Mouse (Mus musculus): ENCODE data around the gene Ciz1. TPM values are rescaled to one million over a fixed set of nuclear protein-coding genes. Genes with fewer than 3 reads are reported as not detected.

Gene Ciz1
- total RNA-seq, 1 experiment from 2014 or later, result 120 TPM

DNA sequence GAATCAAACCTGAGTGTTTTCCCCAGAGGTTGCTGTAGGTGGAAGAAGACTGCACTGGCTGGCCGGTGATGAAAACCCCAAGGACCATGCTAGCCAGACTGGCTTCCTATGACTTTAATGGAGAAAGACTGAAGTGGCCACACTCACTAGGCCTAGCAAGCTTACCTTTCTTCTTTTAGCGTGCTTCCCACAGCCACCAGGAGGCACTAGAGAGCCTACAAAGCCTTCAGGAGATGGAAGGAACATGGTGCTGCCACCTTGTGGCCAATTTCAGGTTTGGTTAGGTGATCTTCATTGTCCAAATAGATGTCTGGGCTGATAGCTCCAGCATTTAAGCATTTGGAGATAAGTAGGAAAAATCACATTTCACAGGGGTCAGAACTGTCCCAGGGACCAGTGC is 52.5 kb downstream of the Ciz1 start:
- ATAC-seq (ENCODE audit: extremely low read depth, insufficient number of reproducible peaks, low FRiP score, poor library complexity, severe bottlenecking), result peak; percentile 95

DNA sequence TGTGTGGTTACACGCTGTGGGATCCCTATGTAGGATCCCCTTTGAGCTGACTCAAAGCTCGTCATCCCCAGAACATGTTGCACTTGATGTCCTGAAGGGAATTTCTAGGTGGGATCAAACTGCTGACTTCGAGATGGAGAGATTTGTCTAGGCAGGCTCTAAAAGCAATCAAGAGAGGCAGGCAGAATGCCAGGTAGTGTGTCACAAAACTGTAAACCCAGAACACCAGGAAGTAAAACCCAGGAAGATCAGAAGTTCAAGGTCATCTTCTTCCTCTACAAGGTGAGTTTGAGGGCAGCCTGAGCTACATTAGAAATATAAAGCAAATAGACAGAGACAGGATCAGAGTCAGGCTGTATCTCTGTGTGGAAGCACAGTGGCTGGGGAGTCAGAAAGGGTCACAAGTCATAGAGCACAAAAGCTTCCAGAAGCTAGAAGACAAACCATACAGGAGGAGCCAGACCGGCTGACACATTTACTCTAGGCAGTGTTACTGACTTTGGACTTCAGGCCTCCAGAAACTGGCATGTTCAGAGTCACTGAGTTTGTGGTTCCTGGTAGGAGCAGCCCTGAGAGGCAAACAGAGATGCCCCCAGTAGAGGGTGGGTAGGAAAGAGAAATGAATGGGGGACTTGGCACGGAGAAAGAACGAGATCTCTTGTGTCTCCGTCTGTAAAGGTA is 55.2 kb downstream of the Ciz1 start:
- no peak for ATAC-seq (ENCODE audit: extremely low read depth, insufficient number of reproducible peaks, low FRiP score, poor library complexity, severe bottlenecking)

DNA sequence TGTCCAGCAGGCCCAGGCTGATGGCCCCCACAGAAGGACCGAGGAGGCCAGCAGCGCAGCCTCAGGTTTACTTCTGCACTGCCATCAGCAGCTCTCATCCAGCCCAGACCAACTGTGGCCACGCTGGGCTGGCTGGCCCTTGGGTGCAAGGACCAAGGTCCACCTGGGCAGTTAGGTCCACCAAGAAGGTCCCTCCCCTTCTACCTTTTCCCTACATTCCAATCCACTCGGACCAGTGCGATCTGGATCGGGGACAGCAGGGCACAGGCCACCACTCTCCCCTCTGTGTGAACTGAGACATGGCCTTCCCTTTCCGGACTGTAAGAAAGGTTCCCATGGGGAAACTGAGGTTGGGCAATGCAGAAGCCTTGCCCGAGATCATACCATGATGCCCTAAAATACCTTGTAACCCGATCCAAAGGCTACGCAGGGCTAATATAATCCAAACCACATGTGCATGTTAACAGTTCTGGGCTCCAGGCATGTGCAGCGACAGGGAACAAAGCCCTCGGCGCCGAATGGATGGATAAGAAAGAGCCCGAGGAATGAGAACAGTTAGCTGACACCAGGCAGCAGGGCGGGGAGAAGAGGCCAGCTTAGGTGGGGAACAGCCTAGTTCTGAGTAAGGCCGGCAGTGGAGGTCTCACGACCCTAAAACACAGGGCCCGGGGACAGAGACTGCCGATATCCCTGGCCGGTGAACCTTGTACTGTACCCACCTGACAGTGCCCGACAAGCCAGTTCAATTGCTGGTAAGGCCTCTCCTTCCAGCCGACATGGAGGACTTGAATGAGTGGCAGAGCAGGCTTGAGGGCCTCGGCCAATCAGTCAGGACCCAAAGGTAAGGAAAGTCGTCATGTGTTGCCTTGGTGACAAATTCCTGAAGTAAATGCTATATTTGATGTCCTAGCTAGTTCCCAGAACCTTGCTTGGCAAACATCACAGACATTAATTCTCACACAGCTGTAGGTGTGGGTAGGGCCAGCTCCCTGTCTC is 56.6 kb downstream of the Ciz1 start:
- no peak for ATAC-seq (ENCODE audit: extremely low read depth, insufficient number of reproducible peaks, low FRiP score, poor library complexity, severe bottlenecking)

DNA sequence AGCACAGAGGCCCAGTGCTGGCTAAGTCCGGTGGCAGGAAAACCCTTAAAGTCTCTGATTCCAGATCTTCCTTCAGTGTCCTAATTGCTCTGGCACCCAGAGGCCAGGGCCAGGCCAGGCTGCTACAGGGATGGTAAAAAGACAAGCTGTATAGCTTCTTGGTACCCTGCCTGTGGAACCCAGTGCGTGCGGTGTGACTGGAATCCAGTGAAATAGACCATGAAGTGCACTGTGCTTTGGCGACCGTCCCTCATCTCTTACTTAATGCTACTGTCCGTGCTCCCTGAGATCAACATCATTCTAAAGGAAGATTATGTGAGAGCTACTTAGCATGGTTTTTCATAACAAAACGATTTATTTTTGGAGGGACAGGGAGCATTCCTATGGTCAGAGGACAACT is 59.3 kb downstream of the Ciz1 start:
- ATAC-seq (ENCODE audit: extremely low read depth, insufficient number of reproducible peaks, low FRiP score, poor library complexity, severe bottlenecking), result no peak

DNA sequence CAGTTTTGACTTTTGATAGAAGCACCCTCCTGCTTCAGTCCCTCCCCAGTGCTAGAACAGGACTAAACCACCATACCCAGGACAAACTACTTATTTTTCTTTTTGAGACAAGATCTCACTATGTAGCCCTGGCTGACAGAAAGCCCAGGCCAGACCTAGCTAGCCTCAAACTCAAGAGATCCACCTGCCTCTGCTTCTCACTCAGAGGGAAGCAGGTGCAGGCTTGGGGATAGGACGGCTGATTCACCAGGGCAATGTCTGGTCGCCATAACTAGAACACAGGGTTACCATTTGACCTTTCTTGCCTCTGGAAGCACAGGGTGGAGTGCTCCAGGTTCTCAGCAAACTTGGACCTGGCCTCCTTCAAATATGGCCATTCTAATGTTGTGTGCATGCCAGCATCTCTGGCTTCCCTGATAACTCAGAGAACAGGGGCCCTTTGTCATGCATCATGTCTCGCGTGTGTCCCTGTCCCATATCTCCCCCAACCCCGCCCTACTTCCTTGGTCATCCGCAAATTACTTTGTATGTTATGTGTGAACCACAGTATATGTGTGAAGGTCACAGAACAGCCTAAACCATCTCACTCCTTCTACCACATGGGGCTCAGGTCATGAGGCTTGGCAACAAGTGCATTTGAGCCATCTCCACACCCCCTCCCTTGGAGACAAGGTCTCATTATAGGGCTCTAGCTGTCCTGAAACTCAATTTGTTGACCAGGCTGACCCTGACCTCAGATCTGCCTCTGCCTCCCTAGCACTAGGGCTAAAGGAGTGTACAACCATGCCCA is 60.8 kb downstream of the Ciz1 start:
- no peak for ATAC-seq (ENCODE audit: extremely low read depth, insufficient number of reproducible peaks, low FRiP score, poor library complexity, severe bottlenecking)

DNA sequence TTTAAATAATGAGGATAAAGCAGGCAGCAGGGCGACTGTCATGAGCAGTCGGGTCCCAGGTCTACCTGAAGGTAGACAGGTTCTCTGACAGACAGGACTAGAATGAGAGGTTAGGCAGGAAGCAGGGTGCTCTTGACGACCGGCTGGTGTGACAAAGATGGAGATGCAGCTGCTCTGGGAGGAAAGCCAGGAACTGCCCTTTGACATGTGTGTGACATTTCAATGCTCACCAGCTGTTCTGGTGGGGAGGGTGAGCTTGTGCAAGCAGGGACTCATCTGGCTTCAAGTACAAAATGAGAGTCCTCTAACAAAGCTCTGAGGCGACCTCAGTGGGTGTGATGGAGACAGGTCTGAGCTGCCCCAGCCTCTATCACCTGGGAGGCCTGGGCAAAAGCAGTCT is 61.8 kb downstream of the Ciz1 start:
- no peak for ATAC-seq (ENCODE audit: extremely low read depth, insufficient number of reproducible peaks, low FRiP score, poor library complexity, severe bottlenecking)

DNA sequence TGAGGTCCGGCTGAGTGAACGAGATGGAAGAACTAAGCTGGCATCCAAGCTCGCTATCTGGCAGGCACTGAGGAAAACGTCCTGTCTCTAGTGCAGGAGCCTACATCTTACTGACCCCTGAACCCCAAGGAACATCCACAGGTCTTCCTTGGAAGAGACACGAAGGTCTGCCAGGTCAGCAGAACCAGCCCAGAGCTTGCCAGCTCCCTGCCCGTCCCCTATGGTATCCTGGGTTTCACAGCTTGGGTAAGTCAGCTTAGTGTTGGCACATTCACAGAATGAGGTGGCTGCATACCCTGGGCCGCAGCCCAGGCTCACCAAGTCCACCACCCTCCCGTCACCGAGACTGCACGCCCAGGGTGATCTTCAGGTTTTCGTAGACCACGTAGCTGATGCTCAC is 63.7 kb downstream of the Ciz1 start:
- no peak for ATAC-seq (ENCODE audit: extremely low read depth, insufficient number of reproducible peaks, low FRiP score, poor library complexity, severe bottlenecking)

DNA sequence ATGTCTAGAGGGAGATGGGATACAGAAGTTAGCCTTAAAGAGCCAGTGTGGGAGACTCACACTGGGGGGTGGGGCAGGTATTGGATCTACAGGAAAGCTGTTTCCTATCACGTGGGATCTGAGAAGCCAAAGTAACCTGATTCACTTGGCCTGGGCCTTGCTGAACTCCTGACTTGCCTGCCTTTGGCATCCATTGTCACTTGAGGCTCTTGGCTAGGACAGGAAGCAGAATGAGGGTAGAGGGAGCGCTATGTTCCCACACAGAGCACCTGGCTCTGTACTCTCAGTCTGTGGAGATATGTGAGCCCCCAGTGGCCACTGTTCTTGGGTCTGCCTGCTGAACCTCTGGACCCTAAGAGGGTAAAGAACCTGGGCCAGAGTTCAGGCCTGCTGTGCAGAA is 64.4 kb downstream of the Ciz1 start:
- ATAC-seq (ENCODE audit: extremely low read depth, insufficient number of reproducible peaks, low FRiP score, poor library complexity, severe bottlenecking), result no peak

DNA sequence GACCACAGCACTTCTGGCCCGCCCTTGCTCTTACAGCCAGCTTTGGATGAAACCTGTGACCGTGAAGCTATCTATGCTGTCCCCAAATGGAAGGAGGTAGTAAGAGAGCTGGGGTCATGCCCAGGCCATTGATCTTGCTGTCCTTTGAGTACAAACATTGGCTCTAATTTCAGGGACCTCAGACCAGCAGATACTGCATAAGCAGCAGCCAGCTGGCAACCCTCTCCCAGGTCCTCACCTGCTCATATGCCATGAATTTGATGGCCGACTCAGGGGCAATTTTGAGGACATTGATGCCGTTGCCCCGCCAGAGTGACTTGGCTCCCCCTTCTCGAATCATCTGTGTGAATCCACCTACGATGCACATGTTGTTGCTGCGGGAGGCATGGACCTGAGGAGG is 65.4 kb downstream of the Ciz1 start:
- ATAC-seq (ENCODE audit: extremely low read depth, insufficient number of reproducible peaks, low FRiP score, poor library complexity, severe bottlenecking), result no peak

DNA sequence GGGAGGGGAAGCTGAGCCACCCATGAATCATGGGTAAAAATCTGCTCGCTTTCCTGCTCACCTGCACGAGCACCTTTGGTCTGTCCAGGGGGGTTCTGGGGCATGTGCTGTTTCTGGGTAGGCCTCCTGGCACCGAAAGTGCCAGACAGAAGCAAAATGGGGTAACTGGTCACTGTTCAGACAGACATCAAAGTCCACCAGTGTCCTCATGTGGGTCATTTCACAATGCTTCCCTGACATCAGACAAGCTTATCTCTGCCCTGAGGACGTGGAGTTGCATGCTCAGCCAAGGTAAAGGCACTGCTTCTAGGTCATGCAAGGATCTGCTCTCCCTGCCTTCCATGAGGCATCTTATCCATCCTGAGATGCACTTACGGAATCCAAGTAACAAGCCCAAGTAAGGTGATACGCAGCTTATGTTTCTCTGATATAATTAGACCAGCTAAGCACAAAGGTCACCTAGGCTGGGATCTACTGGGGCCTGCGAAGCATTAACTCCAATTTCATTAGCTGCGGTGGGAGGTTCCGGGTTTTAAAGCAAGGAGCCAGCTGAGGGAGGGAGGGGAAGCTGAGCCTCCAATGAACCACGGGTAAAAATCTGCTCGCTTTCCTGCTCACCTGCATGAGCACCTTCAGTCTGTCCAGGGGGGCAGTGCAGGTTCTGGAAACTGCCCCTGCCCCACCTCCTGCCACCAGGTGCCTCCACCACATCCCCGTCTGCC is 66.5 kb downstream of the Ciz1 start:
- ATAC-seq (ENCODE audit: extremely low read depth, insufficient number of reproducible peaks, low FRiP score, poor library complexity, severe bottlenecking), result no peak

DNA sequence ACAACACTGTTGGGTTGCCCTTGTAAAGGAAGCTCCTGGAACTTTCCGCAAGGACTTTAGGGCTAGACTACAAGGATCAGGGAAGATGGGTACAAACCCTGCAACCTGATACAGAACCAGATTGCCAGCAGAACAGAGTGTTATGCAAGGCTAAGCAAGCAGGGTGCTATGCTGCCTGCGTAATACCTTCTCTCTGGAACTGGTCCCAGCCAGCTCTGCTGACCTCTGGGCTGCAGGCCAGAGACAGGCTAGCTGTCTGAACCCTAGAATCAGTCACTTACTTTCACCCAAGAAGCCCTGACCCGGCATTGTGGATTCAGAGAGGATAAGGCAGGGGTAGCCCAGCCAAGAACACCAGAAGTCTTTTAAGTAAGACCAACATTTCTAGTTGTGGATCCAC is 67.2 kb downstream of the Ciz1 start:
- no peak for ATAC-seq (ENCODE audit: extremely low read depth, insufficient number of reproducible peaks, low FRiP score, poor library complexity, severe bottlenecking)

DNA sequence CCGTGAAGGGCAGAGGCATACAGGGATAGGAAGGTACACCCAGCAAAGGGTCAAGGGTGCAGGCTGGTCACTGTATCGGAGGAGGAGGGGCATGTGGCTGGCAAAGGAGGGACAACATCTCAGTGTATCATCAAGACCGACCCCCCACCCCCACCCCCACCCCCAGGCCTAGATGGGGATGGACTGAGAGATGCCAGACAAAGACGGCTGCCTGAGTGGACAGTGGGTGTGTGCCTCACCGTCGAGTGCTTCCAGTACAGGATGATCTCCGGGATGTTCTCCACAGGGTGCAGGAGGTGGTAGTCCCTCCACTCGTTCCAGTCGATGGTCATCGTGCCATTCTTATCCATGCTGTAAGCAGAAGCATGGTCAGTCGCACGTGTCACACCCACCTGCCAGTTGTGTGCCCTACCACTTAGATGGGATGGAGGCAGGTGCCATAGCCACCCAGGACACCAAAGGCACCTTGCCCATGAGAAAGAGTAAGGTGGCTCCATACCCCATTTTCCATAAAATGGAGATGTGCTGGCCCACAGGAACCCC is 68.0 kb downstream of the Ciz1 start:
- ATAC-seq (ENCODE audit: extremely low read depth, insufficient number of reproducible peaks, low FRiP score, poor library complexity, severe bottlenecking), result no peak

DNA sequence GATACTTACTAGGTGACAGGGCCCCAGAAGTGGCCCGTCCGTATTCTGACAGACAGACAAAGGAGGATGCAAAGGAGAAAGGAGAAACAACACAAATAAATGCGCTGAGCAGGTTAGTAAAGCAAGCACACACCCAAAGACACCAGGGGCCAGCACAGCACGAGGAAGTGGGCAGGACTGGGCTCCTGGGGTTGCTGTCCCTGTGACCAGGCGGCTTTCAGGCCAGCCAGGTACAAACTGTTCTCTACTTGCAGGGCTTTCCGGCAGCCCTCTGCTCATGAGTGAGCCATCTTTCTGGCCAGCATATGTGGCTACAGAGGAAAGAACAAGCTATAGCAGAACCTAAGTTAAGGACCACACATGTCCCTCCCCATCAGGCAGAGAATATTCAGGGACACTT is 68.5 kb downstream of the Ciz1 start:
- ATAC-seq (ENCODE audit: extremely low read depth, insufficient number of reproducible peaks, low FRiP score, poor library complexity, severe bottlenecking), result no peak

DNA sequence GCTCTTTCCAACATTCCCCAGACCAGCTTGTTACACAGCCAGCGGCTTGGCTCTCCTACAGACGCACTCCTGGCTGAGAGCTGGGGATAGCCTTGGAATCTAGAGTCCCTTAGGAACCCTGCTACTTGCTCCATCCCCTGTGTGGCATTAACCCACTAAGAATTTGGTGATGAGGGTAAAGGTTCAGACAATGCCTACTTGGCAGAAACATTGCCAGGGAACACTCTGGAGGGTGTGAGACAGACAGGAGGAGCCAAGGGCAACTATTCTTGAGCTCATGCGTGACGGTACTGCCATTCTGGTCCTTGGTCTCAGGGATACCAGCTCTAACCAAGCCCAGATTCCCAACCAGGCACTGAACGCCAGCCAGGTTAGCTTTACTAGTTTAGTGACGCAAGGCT is 69.7 kb downstream of the Ciz1 start:
- ATAC-seq (ENCODE audit: extremely low read depth, insufficient number of reproducible peaks, low FRiP score, poor library complexity, severe bottlenecking), result no peak

DNA sequence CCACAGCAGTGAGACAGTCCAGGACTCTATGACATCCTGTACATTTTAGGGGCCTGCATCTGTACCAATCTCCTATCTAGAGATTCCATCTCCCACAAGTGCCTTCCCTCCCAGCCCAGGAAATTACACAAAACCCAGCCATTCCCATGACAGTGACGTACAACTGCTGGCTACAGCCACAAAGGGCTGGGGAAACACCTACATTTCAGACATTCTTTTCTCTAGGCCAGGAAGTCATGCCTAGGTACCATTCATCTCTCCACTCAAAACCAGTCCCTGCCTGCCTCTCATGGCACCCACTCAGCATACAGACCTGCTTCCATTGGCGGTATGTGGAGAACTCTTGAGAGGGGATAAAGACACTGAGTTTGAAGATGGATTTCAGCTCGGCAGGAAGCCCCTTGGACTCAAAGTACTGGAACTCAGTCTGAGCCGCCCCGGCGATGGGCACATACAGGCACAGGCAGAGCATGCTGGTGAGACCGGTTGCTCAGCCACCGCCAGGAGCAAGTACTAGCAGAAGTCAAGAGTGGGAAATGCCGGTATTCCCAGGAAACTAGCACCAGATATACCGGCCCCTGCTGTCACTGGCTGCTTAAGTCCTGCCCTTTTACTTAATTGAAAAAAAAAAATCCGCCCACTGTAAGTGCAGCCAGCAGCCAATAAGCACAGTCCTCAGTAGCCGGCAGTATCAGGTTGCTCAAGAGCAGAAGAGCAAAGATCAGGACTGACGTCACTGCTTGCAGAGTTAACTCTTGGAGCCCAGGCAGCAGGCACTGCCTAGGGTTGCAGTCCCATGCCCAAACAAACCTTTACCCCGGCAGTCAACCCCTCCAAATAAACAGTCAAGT is 71.6 kb downstream of the Ciz1 start:
- peak; percentile 22; the same call in 1 of the 2 replicates for ATAC-seq (ENCODE audit: extremely low read depth, insufficient number of reproducible peaks, low FRiP score, poor library complexity, severe bottlenecking)

DNA sequence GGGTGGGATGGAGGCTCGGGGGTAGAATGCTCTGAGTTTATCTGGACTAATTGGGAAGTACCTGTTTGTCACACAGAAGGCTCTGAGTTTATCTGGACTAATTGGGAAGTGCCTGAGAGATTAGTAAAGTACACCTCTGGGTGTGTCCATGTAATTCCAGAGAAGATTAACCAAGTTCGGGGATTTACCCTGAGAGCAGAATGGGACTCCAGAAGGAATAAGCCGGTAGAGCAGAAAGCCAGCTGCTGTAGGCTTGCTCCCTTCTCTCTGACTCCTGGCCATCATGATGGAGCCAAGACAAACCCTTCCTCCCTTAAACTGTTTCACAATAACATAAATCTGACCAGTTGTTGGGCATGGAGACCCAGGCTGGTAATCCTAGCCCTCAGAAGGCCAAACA is 72.7 kb downstream of the Ciz1 start:
- no peak for ATAC-seq (ENCODE audit: extremely low read depth, insufficient number of reproducible peaks, low FRiP score, poor library complexity, severe bottlenecking)

DNA sequence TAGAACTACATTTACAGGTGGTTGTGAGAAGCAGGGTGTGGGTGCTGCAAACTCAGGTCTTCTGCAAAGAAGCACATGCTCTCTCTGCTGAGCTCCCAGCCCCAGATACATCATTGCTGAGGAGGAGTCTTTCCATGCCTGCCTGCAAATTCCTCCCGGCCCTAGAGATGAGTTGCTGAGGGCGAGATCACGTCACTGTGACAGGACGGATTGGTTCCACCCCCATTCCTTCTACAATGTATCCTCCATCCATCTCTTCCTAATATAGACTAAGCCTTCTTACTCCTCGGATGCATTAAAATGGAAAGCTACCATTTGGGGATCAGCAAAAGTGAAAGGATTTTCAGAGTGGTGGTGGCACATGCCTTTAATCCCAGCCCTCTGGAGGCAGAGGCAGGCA is 73.4 kb downstream of the Ciz1 start:
- ATAC-seq (ENCODE audit: extremely low read depth, insufficient number of reproducible peaks, low FRiP score, poor library complexity, severe bottlenecking), result no peak

DNA sequence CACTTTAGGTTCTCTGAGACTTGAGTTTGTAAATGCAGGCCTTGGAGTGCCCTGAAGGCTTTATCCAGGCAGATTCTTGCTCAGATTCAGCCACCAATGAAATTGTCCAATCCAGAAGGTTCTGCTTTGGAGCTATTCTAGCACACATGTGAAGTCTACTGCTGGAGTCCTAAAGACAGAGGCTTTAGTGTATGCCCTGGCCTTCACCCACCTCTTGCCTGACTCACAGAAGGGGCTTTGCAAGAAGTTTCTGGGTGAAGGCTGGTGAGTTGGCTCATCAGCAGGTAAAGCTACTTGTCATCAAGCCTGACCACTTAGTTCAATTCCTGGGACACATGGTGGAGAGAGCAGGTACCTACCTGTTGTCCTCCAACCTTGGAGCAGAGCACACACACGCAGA is 74.0 kb downstream of the Ciz1 start:
- ATAC-seq (ENCODE audit: extremely low read depth, insufficient number of reproducible peaks, low FRiP score, poor library complexity, severe bottlenecking), result no peak

Data from neutrophil, adult 5-6 weeks (primary cell).